Comparison of ENCODE assay signal across 8 mouse cellular contexts in the genomic region with DNA sequence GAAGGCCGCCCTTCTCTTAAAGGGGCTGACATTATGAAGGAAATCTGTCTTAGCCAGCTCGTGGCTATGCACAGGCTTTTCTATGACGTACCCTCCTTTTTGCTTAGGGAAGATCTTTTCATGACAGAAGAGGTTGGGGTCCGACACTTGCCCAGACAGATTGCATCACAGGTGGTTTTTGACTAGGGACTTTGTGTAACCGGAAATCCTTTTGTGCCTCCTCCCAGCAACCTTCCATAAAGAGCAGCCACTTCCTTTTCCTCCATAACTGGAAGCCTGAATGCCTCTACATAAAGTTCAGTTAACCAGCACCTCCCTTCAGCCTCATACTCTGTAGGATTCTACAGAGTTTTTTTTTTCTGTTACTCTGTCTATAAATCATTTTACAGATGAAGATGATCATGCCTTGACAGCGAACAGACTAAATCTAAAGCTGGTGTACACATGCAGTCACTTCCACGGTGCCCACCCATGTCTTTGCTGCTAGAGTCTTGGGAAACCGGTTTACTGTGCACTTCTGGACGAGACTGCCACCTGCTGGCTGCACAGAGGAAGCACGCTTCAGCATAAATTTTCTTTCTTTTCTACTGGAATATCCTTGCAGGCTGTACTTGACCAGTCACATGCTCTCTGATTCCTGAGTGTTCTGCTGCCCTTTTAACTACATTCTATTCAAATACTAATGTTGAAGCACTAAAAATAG. TPM values are rescaled to one million over a fixed set of nuclear protein-coding genes. Genes with fewer than 3 reads are reported as not detected.
DNase-seq lines count a peak whose midpoint lies in the region; ATAC-seq and TF ChIP-seq lines count a peak whose summit lies in the region.

No protein-coding gene starts in this region.

- H3K36me3 ChIP-seq in forebrain, embryonic 14.5 days (ENCODE audit: control insufficient read depth, insufficient read depth, low read length), result no peaks in the 10 kb centered on the region
- no peaks in the 10 kb centered on the region for H3K36me3 ChIP-seq in intestine, embryonic 16.5 days (ENCODE audit: control insufficient read depth, insufficient read depth, low read length)
- H3K36me3 ChIP-seq in midbrain, postnatal 0 days (ENCODE audit: insufficient read depth, low read length), result no peaks in the 10 kb centered on the region

- TF ChIP-seq CTCF in midbrain, postnatal 0 days (IDR thresholded peaks at IDR 0.05), result peak; percentile 96

- no peak overlapping the region for H3K4me2 ChIP-seq in forebrain, embryonic 14.5 days (ENCODE audit: low read length)
- H3K4me2 ChIP-seq in intestine, embryonic 16.5 days (ENCODE audit: low read depth, low read length), result no peak overlapping the region
- no peak overlapping the region for H3K4me2 ChIP-seq in midbrain, postnatal 0 days (ENCODE audit: low read depth, low read length, poor library complexity, severe bottlenecking)

- no peaks in the 10 kb centered on the region for H3K9me3 ChIP-seq in forebrain, embryonic 14.5 days (replicated peaks; ENCODE audit: control insufficient read depth, low read length)
- H3K9me3 ChIP-seq in intestine, embryonic 16.5 days (ENCODE audit: control insufficient read depth, low read length), result no peaks in the 10 kb centered on the region
- H3K9me3 ChIP-seq in midbrain, postnatal 0 days (ENCODE audit: low read length), result no peaks in the 10 kb centered on the region

- no peak overlapping the region for H3K27ac ChIP-seq in forebrain, embryonic 14.5 days (ENCODE audit: low read depth, low read length)
- H3K27ac ChIP-seq in intestine, embryonic 16.5 days (ENCODE audit: low read length), result no peak overlapping the region
- H3K27ac ChIP-seq in midbrain, postnatal 0 days (ENCODE audit: low read depth, low read length), result no peak overlapping the region

- H3K4me1 ChIP-seq in forebrain, embryonic 14.5 days (ENCODE audit: control insufficient read depth, insufficient read depth, low read length), result no peaks in the 10 kb centered on the region
- no peaks in the 10 kb centered on the region for H3K4me1 ChIP-seq in intestine, embryonic 16.5 days (ENCODE audit: control insufficient read depth, insufficient read depth, low read length)
- H3K4me1 ChIP-seq in midbrain, postnatal 0 days (ENCODE audit: insufficient read depth, low read length), result no peaks in the 10 kb centered on the region

- no peaks in the 10 kb centered on the region for H3K27me3 ChIP-seq in forebrain, embryonic 14.5 days (replicated peaks; ENCODE audit: control insufficient read depth, insufficient read depth, low read length)
- no peaks in the 10 kb centered on the region for H3K27me3 ChIP-seq in intestine, embryonic 16.5 days (replicated peaks; ENCODE audit: control insufficient read depth, insufficient read depth, low read length)
- no peaks in the 10 kb centered on the region for H3K27me3 ChIP-seq in midbrain, postnatal 0 days (ENCODE audit: insufficient read depth, low read length)

- ATAC-seq in forebrain, embryonic 14.5 days, result 0 out of 2 replicates have a peak, but pooled peaks have one; percentile 12
- peak; percentile 60; the same call in 1 of the 2 replicates for ATAC-seq in intestine, embryonic 16.5 days
- peak; percentile 65 for ATAC-seq in midbrain, postnatal 0 days (ENCODE audit: low FRiP score)

- peak; percentile 58 for DNase-seq in urinary bladder, postnatal 25 days (ENCODE audit: low spot score)
- no peak for DNase-seq in urinary bladder, postnatal 10 days (ENCODE audit: low spot score)
- peak; percentile 39 for DNase-seq in c-Kit-positive CD71-positive TER-119-negative erythroid progenitor cells, embryonic 14.5 days (ENCODE audit: low read depth)
- DNase-seq in forebrain, embryonic 14.5 days (ENCODE audit: low spot score), result peak; percentile 78
- DNase-seq in liver, result peak; percentile 67
- DNase-seq in midbrain, postnatal 0 days (ENCODE audit: low spot score), result peak; percentile 80
- peak; percentile 67 for DNase-seq in thymus, postnatal 0 days (ENCODE audit: low spot score)

- no peak overlapping the region for H3K9ac ChIP-seq in forebrain, embryonic 14.5 days (ENCODE audit: low read length)
- no peak overlapping the region for H3K9ac ChIP-seq in intestine, embryonic 16.5 days (ENCODE audit: low read depth, low read length)
- no peak overlapping the region for H3K9ac ChIP-seq in midbrain, postnatal 0 days (replicated peaks; ENCODE audit: low read length, poor library complexity, severe bottlenecking)

- no peak overlapping the region for H3K4me3 ChIP-seq in forebrain, embryonic 14.5 days (ENCODE audit: low read depth, low read length)
- H3K4me3 ChIP-seq in intestine, embryonic 16.5 days (ENCODE audit: low read length), result no peak overlapping the region
- no peak overlapping the region for H3K4me3 ChIP-seq in midbrain, postnatal 0 days (ENCODE audit: low read depth, low read length)

- WGBS in forebrain, embryonic 14.5 days, result 38% methylated on average over 10 of the region's 10 CpGs
- 36% methylated on average over 10 of the region's 10 CpGs for WGBS in intestine, embryonic 16.5 days
- 37% methylated on average over 10 of the region's 10 CpGs for WGBS in midbrain, postnatal 0 days

RNA-seq across cellular contexts. Expression of a gene that starts 33.1 kb away (rescaled TPM):
- polyA plus RNA-seq in forebrain, embryonic 14.5 days (2014; fragmentation: Nextera tagmentation; extraction: Ambion mirVana), result 7.2 and 8.0 TPM in 2 replicates
- 11.2 and 11.8 TPM in 2 replicates for polyA plus RNA-seq in intestine, embryonic 16.5 days (2015; fragmentation: Nextera tagmentation; extraction: Ambion mirVana)
- total RNA-seq in midbrain, postnatal 0 days (2014; rRNA removed), result 7.6 and 10.5 TPM in 2 replicates
- polyA plus RNA-seq in midbrain, postnatal 0 days (2015; fragmentation: Nextera tagmentation; extraction: Ambion mirVana), result 9.7 and 12.6 TPM in 2 replicates
- polyA plus RNA-seq in thymus, postnatal 0 days (2015; fragmentation: Nextera tagmentation; extraction: Ambion mirVana), result 13.7 and 14.2 TPM in 2 replicates

RNA-seq across cellular contexts. Expression of a gene that starts 33.3 kb away (rescaled TPM):
- polyA plus RNA-seq in forebrain, embryonic 14.5 days (2014; fragmentation: Nextera tagmentation; extraction: Ambion mirVana), result 0.62 and 0.81 TPM in 2 replicates
- 0.40 and 0.47 TPM in 2 replicates for polyA plus RNA-seq in intestine, embryonic 16.5 days (2015; fragmentation: Nextera tagmentation; extraction: Ambion mirVana)
- 1.8 and 3.1 TPM in 2 replicates for total RNA-seq in midbrain, postnatal 0 days (2014; rRNA removed)
- polyA plus RNA-seq in midbrain, postnatal 0 days (2015; fragmentation: Nextera tagmentation; extraction: Ambion mirVana), result 2.5 and 2.6 TPM in 2 replicates
- 0.38 and 0.45 TPM in 2 replicates for polyA plus RNA-seq in thymus, postnatal 0 days (2015; fragmentation: Nextera tagmentation; extraction: Ambion mirVana)

RNA-seq across cellular contexts. Expression of a gene that starts 36.2 kb away (rescaled TPM):
- polyA plus RNA-seq in forebrain, embryonic 14.5 days (2014; fragmentation: Nextera tagmentation; extraction: Ambion mirVana), result 38.5 and 38.6 TPM in 2 replicates
- 35.9 and 41.3 TPM in 2 replicates for polyA plus RNA-seq in intestine, embryonic 16.5 days (2015; fragmentation: Nextera tagmentation; extraction: Ambion mirVana)
- 2.9 and 9.8 TPM in 2 replicates for total RNA-seq in midbrain, postnatal 0 days (2014; rRNA removed)
- polyA plus RNA-seq in midbrain, postnatal 0 days (2015; fragmentation: Nextera tagmentation; extraction: Ambion mirVana), result 2.3 and 3.3 TPM in 2 replicates
- 52.2 and 56.1 TPM in 2 replicates for polyA plus RNA-seq in thymus, postnatal 0 days (2015; fragmentation: Nextera tagmentation; extraction: Ambion mirVana)

Comparison
In these comparisons a context has a peak if more than half of its experiments do, and no peak if none do; other contexts are left out.
1. ATAC-seq: peak in every context shown above with its lines; median percentile 65 in midbrain, postnatal 0 days; 60 in intestine, embryonic 16.5 days; 12 in forebrain, embryonic 14.5 days.